Mouse (Mus musculus): Measurements from ENCODE around the gene Ankrd55. TPM values are rescaled to one million over a fixed set of nuclear protein-coding genes. Genes with fewer than 3 reads are reported as not detected.
"Not testable (repeated sequence)": the region's sequence is repeated elsewhere in the genome, so short reads cannot be mapped to it uniquely, and the experiment has no call there.

Gene Ankrd55
- polyA plus RNA-seq, 1 experiment, result 0.10 TPM

DNA sequence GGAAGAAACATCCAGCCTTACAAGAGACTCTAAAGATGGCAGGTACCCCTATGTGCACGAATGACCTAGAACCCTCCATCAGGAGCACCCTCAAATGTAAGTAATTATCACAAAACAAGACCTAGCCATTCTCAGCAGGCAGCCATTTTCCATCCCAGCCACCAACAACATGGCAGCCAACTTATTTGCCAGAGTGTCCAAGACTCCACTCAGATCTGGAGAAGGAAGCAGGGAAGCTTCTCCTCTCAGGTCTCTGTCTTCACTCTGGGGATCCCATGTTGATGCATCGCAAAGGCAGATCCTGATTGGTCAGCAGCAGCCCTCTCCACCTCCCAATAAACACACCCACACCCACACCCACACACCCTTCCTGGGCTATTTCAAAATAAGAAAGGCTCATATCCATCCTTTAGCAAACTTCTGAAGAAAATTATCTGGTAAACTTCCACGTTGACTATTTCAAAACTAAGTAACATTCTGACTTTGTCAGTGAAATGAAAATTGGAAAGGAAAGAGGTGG is 119.0 kb downstream of the Ankrd55 start:
- no peak for DNase-seq (ENCODE audit: low read depth, low spot score)
- WGBS, result 87% methylated on average over 3 of the region's 3 CpGs

DNA sequence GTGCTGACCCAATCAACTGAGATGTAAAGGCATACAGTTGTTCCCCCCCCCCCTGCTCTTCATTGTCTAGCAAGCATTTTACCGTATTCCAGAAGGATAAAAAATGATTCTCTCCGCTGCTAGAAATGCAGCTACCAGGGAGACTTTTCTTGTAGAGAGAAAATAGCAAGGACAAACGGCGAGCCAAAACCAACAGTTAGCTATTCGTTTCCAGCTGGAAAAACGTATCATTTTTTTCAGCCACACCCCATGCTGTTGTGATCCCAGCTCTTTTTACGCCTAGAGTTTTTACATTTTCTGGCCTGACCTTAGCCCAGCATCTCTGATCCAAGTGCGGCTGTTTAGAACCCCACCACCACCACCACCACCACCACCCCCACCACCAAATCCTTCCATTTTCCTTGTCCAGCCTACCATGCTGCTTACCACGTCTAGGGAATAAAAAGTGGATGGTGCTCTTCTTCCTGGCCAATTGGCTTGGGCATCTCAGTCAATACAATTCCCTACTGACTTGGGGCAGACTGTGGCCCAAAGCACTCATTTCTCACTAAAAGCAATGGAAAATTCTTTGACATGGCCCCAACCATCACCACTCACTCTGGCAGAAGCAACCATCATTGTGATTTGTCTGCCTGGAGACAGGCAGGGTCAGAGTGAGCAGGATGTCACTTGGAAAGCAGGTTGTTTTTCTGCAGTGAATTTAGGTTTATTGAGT is 119.7 kb downstream of the Ankrd55 start:
- DNase-seq (ENCODE audit: low read depth, low spot score), result no peak
- 81% methylated on average over 9 of the region's 9 CpGs for WGBS

DNA sequence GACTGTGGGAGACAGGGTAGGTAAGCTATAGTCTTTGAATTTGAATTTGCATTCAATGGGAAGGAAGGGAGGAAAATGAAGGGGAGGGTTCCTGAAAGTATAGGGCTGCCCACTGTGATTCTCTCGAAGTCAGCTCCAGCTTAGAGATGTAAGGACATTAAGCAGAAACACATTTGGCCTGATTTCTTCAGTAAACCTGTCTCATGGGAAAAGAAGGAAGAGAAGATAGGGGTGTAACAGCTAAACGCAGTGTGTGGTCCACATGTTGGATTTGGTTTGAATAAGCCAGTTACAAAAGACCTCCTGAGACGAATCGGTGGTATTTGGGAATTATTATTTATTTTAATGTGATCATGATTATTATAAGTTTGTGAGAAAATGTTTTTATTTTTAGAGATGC is 120.5 kb downstream of the Ankrd55 start:
- DNase-seq (ENCODE audit: low read depth, low spot score), result no peak
- WGBS, result 84% methylated on average over 4 of the region's 4 CpGs

DNA sequence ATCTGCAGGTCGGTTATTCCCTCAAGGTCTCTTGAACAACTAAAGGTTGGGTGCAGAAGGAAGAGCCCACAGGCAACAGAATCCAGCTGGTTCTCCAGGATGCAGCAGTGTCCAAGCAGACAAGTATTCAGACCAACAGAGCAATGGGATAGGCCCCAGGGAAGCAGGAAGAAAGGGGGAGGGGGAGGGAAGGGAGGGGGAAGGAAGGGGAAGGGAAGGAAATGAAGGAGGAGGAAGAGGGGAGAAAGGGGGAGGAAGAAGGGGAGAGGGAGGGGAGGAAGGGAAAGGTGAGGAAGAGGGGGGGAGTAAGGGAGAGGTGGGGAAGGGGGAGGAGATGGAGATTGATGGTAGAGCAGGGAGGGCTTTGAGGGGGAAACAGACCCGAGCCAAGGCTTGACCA is 121.1 kb downstream of the Ankrd55 start:
- no peak for DNase-seq (ENCODE audit: low read depth, low spot score)
- 83% methylated on average over 2 of the region's 2 CpGs for WGBS

DNA sequence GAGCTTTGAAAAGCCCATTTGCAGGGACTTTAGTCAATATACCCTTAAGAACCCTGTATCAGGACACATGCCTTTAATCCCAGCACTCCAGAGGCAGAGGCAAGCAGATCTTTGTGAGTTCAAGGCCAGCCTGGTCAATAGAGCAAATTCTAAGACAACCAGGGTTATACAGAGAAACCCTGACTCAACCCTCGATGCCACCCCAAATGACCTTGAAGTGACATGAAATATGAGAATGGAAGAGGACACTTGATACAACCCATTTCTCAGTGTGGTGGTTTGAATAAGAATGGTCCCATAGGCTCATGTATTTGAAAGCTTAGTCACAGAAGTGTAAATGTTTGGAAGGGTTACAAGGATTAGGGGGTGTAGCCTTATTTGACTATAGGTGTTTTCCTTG is 121.6 kb downstream of the Ankrd55 start:
- no peak for DNase-seq (ENCODE audit: low read depth, low spot score)
- 94% methylated on average over 1 of the region's 1 CpGs for WGBS

DNA sequence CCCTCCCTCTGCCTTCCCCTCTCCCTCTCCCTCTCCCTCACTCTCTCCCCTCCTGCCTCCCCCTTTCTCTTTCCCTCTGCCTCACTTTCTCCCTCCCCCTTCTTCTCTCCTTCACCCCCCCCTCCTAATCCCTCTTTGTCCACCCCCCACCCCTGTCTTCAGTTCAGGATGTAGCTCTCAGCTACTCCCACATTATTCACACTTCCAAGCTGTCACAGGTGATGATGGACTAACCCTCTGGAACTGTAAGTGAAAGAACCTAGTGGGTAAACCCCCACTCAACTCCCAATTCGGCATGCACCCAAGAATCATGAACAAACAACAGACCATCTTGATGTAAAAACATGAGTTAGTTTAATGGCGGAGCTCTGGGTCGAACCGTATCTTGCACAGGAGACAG is 122.2 kb downstream of the Ankrd55 start:
- WGBS, result 97% methylated on average over 4 of the region's 4 CpGs
- no peak for DNase-seq (ENCODE audit: low read depth, low spot score)

DNA sequence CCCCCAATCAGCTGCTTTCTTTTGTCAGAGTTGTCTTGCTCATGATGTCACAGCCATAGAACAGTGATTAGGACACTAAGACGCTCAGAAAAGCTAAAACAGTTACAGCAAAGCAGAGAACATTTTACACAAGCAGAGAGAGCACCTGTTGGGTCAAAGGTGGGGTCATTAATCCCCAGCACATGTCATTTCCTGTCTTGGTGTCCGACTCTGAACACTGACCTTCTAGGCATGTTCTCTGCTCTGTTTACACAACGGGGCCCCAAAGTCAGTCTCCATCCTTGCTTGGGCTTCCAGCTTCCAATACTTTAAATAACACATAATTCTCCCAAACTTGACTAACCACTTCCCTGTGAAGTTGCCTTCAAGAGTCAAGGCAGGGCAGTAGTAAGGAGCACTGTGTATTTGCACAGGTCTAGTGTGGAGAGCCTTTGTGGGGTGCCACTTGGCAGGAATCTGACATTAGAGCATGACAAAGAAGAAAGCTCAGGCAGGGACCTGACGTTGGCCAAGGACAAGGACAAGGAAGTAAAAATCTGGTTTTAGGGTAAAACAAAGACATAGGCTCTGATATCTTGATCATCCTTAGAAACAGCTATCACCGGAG is 123.1 kb downstream of the Ankrd55 start:
- 56% methylated on average over 5 of the region's 5 CpGs for WGBS
- no peak for DNase-seq (ENCODE audit: low read depth, low spot score)

DNA sequence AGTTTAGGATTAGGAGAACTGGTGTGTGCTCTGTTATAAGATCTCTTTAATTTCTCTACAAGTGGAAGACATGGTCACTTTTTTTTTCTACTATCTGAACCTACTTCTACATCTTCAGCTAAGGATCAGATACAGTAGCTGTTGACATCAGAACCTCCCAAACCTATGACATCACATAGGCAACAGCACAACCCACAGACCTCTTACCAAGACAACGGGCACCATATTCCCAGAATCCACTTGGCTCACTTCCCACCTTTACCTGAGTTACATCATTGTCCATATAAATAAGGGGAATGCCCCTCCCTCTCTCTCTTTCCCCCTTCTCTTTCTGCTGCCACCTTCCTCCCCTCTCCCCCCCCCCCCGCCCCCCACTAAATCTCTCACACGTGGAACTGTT is 124.0 kb downstream of the Ankrd55 start:
- DNase-seq (ENCODE audit: low read depth, low spot score), result no peak
- WGBS, result 92% methylated on average over 3 of the region's 3 CpGs

DNA sequence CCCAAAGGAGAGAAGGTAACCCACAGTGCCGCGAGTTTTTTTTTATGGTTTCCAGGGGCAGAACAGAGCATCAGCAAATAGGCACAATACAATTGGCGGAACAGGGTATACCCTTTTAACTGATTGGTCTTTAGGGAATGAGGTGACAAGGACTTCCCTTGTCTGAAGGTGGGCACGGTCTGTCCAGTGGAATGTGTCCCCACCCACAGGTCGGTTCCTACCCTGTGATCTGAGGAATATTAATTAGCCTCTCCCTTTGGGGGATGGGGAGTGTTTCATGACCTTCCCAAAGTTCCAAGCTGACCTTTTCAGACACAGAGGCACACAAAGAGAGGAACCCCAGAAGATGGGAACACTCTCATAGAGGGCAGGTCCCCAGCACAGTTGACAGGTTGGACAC is 124.6 kb downstream of the Ankrd55 start:
- no peak for DNase-seq (ENCODE audit: low read depth, low spot score)
- 84% methylated on average over 5 of the region's 5 CpGs for WGBS

DNA sequence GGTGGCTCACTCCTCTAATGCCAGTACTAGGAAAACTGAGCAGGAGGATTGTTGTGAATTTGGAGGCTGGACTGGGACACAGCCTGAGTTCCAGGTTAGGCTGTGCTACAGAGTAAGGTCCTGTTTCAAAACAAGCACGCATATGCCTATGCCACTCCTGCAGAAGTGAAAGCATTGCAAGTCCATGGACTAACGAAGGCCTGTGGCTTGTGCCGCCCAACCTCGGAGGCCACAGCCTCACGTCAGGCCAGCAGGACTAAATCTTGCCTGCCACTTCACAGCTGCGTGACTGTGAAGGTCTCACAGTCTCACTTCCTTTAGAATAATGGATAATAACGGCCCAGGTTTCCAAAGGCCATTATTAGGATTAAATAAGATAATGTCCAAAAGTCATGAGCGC is 125.4 kb downstream of the Ankrd55 start:
- DNase-seq (ENCODE audit: low read depth, low spot score), result no peak
- WGBS, result 81% methylated on average over 8 of the region's 8 CpGs

DNA sequence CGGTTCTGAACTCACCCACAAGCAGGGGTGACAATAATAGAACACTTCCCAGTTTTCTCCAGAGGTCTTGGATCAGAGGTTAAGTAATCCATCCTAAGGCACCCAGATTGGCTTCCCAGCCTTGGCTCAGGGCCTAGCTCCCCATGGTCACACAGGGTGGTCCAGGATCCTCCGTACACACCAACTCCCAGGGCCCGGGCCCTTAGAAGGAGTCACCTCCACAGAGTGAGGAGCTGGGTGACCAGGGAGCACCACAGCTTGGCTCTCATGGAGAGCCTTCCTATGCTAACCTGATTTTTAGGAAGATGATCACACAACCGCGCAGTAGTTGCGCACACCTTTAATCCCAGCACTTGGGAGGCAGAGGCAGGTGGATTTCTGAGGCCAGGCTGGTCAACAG is 127.6 kb downstream of the Ankrd55 start:
- no peak for DNase-seq (ENCODE audit: low read depth, low spot score)
- 87% methylated on average over 6 of the region's 6 CpGs for WGBS

DNA sequence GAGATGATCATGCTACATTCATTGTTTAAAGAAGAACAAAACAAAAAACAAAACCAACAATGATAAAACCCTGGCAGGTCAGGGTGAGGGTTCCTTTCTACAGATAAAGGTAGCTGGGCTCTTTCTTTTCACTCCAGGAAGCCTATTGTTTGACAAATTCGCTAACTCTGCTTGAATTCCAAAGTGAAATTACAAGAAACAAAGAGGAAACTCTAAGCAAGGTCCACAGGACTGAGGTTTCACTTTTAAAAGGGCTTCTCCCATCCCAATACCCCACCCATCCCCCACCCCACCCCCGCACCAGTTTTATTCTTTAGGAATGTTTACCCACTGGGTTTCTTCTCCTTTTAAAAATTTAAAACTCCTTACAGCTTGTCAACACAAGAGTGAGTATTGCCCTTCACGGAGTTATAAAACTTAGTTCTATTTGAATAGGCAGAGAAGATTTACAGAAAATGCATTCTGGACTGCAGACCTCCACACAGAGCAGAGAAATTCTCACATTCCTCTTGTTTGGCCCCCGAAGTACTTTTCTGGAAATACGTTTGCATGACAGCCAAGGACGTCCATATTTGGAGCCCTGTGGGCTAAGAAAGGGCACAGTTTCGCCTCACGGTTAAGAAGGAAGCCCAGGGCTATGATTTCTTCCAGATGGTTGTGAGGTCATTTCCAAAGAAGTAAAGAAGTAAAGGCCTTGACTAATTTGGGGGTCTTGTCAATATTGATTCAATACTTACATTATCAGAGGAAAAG is 128.3 kb downstream of the Ankrd55 start:
- 13% methylated on average over 8 of the region's 8 CpGs for WGBS
- DNase-seq (ENCODE audit: low read depth, low spot score), result no peak

DNA sequence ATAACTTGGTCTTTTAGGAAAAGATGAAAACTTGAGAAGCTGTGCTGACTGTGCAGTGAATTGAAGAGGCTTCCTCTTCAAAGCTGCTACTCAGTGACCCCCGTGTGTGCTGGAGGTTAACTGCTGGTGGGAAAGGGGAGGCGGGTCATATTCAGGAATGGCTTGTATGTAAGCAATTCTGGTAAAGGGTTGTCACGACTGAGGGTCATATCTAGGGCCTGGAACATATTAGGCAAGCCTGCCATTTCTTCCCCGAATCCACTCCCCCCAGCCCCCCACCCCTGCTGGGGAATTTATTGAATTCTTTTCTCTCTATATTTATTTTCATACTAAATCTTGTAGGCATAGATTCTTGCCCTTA is 128.9 kb downstream of the Ankrd55 start:
- 45% methylated on average over 4 of the region's 4 CpGs for WGBS
- no peak for DNase-seq (ENCODE audit: low read depth, low spot score)

DNA sequence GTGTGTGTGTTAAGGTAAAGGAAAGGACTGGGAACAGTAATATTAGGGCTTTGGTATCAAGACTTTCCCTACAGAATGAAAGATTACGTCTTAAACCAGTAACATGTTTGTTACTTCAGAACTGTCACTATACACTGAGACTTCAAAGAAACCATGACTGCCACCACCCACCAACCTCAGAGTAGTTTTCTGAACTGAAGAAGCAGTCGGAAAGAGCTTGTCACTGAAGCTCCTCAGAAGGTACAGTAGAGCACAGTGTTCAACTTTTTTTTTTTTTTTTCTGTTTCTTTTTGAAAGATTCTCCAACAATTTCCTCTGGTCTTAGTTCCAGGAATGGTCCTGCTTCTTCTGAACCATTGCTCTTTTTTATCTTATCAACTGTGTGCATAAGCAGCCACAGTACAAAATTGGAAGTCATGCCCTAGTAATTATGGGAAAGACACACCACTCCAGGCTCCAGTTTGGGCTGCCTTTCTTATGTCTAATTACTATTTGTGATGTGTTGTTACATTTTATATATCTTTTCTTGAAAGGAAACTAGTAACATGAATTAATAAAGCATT is 129.7 kb downstream of the Ankrd55 start:
- DNase-seq (ENCODE audit: low read depth, low spot score), result no peak
- WGBS, result 85% methylated on average over 2 of the region's 2 CpGs

DNA sequence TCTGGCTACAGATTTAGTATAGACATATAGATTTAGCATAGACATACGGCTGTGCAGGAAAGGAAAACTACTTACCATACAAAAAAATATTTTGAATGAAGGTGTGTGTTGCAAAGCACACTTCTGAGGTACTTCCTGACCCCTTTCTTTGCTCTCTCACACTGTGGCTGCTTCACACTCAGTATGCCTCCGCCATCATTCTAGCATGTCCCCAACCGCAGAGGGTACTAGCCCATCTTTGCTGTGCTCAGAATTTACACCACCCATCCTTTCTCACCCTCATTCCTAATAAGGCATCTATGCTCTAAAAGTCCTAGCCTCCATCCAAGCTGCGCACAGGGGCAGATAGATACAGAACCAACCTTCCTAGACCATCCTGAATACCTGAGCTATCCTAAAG is 130.3 kb downstream of the Ankrd55 start:
- 88% methylated on average over 4 of the region's 4 CpGs for WGBS
- DNase-seq (ENCODE audit: low read depth, low spot score), result no peak

DNA sequence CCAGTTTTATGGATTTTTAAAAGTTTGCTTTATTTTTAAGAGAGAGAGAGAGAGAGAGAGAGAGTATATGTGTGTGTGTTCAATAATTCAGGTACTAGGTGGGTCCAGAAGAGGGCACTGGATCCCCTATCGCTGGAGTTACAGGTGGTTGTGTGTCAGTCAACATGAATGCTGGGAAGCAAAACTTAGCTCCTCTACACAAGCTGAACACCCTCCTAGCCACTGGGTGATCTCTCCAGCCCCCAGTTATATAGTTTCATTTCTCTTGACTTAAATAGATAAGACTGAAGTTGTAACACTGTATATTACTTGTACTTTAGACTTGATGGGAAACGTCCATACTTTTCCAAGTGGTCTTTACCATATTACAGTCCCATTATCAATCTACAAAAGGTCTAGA is 136.0 kb downstream of the Ankrd55 start:
- 58% methylated on average over 2 of the region's 2 CpGs for WGBS
- no peak for DNase-seq (ENCODE audit: low read depth, low spot score)

DNA sequence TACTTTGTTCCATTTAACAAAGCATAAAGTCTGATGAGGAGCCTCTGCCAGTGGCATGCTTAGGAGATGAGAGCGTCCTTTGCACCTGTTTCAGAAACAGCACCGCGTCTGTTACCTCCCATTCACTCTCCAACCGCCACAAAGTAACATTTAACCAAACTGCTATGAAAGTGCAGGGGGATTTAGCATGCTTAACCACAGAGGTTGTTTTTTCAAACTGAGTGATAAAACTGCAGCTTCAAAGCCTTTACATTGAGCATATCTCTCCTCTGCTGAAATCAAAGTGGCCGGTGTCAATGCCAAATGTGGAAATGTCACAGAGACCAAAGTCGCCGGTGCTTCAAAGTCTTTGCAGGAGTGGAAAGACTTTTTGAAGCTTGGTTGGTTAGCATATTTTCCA is 136.4 kb downstream of the Ankrd55 start:
- DNase-seq (ENCODE audit: low read depth, low spot score), result no peak
- 71% methylated on average over 7 of the region's 7 CpGs for WGBS

DNA sequence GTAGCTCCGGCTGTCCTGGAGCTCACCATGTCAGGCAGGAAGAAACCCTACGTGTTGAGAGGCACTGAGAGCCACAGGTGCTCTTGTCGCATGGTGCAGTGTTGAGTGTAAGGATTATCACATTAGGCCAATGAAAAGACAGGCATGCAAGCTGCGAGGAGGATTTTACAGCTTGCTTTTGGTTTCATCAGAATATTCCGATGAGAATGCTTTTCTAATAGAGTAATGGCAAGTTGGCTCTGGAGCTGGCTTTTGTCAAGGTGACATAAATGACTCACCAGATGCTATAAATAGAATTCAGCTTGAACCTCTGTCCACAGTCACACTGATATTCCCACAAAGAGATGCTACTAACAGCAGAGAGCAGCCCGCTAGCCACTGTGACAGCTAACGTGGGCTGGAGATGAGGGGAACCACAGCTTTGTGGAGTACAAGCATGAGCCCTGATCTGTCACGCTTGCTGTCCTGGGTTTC is 137.0 kb downstream of the Ankrd55 start:
- DNase-seq (ENCODE audit: low read depth, low spot score), result no peak
- 44% methylated on average over 8 of the region's 8 CpGs for WGBS

DNA sequence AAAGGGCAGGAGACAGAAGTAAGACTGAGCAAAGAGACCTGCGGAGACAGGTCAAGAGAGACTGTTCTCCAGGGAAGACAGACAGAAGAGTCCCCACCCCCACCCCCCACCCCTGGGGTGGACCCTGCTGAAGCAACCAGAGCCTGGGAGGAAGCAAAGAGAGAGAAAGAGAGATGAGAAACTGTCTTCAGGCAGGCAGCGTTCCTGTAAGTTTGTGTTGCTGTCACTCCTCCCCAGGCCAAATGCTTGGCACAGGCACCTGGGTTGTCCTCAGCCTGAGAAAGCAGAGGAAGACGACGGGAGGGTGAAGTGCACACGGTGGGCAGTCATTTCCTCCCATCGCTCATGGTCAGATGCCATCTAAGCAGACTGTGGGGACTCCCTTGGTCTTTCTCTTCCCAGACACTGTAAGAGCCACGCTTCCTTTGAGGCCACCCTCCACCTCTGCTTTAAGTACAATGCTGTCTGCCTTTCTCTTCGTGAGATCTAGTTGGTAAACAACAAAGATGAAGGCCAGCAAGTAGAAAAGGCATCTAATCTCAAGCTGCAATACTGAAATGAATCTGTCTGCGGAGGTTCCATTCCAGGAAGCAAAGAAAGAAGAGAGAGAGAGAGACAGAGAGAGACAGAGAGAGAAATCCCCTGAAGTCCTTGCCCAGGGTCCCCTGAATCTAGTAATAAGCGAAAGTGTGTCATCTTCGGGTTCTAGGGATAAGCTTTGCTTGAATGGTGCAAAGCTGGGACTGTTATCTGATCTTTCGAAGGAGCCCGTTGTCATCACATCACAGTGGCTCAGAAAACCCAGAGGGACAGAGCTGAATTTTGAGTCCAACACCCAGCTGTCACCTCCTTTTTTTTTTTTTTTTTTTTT is 138.2 kb downstream of the Ankrd55 start:
- WGBS, result 68% methylated on average over 13 of the region's 13 CpGs
- DNase-seq (ENCODE audit: low read depth, low spot score), result no peak

DNA sequence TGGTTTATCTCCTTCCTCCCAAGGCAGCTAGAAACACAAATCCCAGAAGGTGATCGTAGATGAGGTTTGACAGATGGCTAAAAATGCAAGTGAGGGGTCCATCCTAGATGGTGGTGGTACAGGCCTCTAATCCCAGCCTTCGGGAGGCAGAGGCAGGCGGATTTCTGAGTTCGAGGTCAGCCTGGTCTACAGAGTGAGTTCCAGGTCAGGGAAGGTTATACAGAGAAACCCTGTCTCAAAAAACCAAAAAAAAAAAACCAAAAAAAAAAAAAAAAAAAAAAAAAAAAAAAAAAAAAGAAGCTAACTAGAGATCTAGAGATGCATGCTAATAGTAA is 138.9 kb downstream of the Ankrd55 start:
- not testable (repeated sequence) for DNase-seq (ENCODE audit: low read depth, low spot score)
- WGBS, result 95% methylated on average over 4 of the region's 4 CpGs
